Mouse (Mus musculus) CD8-positive naive resting alpha-beta T cell, adult 57 days (primary cell): Measurements from ENCODE around the gene Aplf. TPM values are rescaled to one million over a fixed set of nuclear protein-coding genes. Genes with fewer than 3 reads are reported as not detected.

Experiments
- total RNA-seq: library from RNA; stranded (reverse); gene quantifications from one replicate; pipeline ENCODE4 v1.2.4, GENCODE M21; 2023

The Aplf gene
- total RNA-seq, result 3.7 TPM

GRCm38 (mm10) chr6:87671771-87672517 lies at the start of gene Aplf:
Gene Aplf, minus strand, starts transcription at chr6:87672193.

GRCm38 (mm10) chr6:87590394-87591281 lies 81.4 kb downstream of the Aplf start, which contains the start of gene Prokr1:
Gene Prokr1, minus strand, starts transcription at chr6:87590743.

Other genes with a start within 250 kb of the Aplf start
- gene Bmp10, start 243.2 kb downstream of the Aplf start, total RNA-seq, result not detected
- gene Arhgap25, start 138.9 kb downstream of the Aplf start, total RNA-seq, result 78.8 TPM
- gene Prokr1, start 81.5 kb downstream of the Aplf start, total RNA-seq, result 0.24 TPM
- gene Efcc1, start 58.7 kb upstream of the Aplf start, total RNA-seq, result not detected
- gene Gp9, start 105.9 kb upstream of the Aplf start, total RNA-seq, result not detected
- 24.9 TPM for gene Rab43, start 140.0 kb upstream of the Aplf start, total RNA-seq
- gene Gm45140, start 163.6 kb upstream of the Aplf start, total RNA-seq, result 3.7 TPM
- 106 TPM for gene Isy1, start 166.6 kb upstream of the Aplf start, total RNA-seq
- 483 TPM for gene Cnbp, start 178.9 kb upstream of the Aplf start, total RNA-seq
- gene Copg1, start 215.6 kb upstream of the Aplf start, total RNA-seq, result 162 TPM
- 34.9 TPM for gene Hmces, start 241.7 kb upstream of the Aplf start, total RNA-seq